Mouse (Mus musculus): ENCODE results near the gene Tom1. TPM values are rescaled to one million over a fixed set of nuclear protein-coding genes. Genes with fewer than 3 reads are reported as not detected.

Tom1 gene
- total and polyA plus RNA-seq, 3 experiments, result 38.7 to 55.1 (median 42.6) TPM

DNA sequence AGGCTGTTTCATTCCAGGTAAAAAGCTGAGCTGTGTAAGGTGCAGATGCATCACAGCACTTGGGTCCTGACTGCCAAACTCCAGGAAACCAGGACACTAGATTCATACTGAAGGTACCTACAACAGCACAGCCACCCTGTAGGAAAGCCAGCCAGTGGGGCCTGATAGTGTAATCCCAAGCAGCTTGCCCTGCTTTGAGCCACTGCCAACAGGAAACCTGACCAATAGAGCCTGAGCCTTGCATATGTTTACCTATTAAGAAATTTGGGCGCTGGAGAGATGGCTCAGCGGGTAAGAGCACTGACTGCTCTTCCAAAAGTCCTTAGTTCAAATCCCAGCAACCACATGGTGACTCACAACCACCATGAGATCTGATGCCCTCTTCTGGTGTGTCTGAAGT, 8.7 kb downstream of the Tom1 start:
- DNase-seq, result no peak

DNA sequence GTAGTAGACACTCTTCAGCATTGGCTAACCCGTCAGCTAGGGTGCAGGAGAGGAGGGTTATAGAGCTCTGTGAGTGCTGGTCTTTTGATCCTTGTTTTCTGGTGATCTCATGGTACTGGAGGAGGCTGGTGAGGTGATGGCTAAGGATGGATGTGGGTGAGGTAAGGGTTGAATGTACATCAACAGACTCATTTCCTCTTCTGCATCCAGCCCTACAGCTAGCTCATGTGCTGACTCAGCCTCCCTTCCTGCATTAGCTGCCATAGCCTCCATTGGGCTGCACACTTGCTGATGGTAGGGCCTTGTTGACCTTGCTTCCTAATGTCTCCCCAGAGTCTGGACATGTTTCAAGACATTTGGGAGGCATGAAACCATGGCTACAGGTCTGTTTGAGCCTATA, 9.5 kb downstream of the Tom1 start:
- no peak for DNase-seq

DNA sequence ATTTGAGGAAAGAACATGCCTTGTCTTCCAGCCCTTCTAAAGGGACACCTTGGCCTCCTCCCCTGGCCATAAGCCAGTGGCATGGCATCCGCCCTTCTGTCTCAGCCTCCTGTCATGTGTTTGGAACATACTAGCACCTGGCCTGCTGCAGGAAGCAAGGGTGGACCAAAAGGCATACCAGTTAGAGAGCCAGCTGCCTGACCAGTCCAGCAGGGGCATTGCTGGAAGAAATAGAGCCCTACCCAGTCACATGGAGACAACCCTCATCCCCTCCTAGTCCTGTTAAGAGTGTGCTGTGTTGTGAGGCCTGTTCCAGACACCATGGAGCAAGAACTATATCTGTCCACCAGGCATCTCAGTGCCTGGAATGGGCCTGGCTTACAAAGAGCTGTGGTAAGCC, 12.8 kb downstream of the Tom1 start:
- DNase-seq, result no peak

DNA sequence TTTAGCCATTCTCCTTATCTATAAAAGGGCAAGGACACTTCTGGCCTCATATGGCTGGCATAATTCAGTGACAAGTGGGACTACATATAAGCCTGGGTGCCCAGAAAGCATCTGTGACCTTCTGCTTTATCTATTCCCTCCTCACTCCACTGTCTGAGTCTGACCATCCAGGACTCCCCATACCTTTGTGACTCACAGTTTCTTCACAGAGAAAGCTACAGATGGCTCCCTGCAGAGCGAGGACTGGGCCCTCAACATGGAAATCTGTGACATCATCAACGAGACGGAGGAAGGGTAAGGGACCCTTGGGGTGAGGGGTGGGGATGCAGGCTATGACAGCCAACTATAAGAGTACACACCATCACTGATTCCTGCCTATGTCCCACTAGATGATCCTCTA, 14.3 kb downstream of the Tom1 start:
- DNase-seq, result peak; percentile 31

DNA sequence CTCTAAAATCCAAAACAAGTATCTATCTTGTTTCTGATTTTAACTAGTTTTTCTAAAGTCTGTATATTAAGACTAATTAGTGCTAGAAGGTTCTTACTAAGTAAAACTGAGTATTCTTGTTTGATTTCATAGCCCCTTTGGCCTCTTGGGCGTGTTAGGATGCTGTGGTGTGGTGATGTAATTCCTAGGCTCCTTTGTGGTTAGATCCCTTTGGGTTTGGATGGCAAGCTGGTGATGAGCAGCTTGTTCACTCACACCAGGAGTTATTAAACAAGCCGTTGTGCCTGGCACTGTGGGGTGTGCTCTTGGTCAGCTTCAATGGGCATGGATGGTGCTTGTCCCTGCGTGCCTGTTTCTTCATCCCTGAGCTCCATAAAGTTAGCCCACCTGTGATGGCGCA, 19.8 kb downstream of the Tom1 start:
- no peak for DNase-seq

DNA sequence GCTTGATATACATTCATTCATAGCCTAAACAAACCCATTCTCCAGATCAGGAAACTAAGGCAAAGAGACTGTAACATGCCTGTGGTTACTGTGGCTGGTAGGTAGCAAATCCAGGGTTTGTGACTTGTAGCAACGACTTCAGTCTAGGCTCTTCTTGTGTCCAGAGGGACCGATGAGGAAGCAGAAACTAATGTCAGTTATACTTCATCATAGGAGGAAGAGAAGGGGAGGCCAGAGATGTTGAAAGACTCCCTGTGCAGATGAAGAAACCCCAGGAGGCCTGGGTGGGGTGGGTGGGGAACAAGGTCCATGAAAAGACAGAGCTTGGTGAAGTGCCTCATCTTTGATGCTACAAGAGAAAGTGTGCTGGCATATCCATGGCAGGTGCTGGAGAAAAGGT, 22.2 kb downstream of the Tom1 start:
- DNase-seq, result no peak

DNA sequence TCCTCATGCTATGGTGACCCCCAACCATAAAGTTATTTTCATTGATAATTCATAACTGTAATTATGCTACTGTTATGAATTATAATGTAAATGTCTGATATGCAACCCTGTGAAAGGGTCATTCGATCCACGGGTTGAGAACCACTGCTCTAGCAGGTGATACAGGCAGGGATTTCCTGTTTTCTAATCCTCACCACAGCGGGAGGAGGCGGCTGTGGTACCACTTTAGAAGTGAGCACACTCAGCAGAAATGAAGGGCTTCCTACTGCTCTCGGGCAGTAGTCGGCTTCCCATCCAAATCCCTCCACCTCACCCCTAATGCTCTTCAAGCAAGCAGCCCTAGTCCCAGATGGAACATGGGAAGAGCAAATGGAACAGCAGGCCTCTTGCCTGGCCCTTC, 26.5 kb downstream of the Tom1 start:
- no peak for DNase-seq

DNA sequence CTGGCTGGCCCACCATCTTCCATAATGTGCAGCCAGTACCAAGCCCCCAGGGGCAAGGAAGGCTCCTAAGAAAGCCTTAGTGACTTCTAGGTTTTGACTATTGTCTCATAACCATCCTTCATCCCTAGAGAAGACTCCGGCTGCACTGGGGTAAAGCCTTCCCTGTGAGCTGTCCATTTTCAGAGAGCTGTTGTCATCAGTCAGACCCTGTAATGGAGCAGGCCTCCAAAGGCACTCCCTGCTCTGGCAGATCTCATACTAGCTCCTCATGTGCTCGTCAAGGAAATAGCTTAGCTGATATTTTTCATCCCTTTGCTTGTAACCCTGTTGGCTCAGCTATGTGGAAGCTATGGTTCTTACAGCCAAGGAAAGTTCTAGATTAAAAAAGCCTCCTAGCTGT, 27.3 kb downstream of the Tom1 start:
- no peak for DNase-seq

DNA sequence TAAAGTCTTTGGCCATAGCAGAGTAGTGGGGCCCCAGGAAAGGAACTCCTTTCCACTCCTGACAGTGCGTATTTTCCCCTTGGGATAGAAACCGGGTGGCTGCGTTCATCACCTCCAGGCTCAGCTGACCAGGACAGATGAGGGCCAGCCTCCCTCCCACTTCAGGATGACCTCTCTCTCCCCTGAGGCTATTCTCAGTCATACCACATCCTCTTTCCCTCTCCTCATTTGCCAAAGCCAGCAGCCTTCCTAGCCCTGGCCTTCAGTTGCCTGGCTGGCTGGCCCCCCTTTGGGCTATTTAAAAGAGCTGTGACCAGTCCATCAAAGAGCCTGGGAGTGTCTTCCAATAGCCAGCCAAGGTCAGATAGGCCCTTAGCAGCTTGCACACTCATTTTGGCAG, 29.8 kb downstream of the Tom1 start:
- peak; percentile 61 for DNase-seq

DNA sequence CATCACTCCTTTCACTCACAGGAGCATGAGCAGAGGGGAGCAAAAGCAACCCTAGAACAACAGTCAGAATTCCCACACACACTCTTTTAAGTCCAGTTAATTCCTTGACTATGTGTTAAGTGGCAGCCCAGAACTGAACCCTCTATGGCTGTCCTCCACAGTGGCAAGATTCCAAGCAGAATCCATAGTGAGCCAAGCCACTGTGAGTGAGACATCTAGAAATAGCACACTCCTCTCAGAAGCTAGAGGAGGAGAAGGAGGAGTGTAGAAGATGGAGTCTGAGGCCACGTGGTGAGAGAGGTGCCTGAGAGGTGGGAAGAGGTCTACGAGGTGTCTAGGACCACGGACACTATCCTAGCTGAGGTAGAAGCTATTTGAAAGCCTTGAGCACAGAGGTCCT, 31.3 kb downstream of the Tom1 start:
- DNase-seq, result no peak

DNA sequence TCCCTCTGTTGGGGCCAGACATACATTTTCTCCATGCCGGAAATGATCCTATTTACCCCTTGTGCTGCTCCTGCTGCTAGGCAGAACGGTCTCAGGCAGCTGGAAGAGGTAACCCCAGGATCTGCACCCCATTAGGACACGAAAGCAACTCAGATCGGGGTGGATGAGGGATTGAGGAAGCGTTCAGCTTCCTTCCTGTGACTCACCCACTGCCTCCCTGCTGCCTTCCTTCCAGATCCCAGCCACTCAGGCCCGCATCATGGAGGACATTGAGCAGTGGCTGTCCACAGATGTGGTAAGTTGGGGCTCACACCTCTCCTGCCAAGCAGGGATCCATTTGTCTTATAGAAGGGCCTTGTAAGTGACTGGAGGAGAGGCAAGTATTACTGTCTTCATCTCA, 33.8 kb downstream of the Tom1 start:
- no peak for DNase-seq

DNA sequence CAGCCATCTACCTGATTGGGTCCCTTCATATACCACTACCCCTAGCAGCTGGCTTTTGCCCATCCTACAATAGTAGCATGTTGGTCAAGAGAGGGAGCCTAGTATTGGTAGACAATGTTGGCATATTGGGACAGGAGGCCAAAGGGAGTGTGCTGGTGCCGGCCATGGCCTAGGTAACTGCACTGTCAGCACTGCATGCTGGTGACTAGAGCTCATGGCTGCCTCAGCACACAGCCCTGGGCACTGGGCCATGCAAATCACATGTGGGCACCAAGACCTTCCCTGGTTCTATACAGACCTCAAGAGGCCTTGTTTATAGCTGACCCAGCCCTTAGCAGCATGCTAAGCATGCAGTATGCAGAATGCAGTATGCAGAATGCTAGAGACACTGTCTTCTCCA, 36.8 kb downstream of the Tom1 start:
- DNase-seq, result no peak

DNA sequence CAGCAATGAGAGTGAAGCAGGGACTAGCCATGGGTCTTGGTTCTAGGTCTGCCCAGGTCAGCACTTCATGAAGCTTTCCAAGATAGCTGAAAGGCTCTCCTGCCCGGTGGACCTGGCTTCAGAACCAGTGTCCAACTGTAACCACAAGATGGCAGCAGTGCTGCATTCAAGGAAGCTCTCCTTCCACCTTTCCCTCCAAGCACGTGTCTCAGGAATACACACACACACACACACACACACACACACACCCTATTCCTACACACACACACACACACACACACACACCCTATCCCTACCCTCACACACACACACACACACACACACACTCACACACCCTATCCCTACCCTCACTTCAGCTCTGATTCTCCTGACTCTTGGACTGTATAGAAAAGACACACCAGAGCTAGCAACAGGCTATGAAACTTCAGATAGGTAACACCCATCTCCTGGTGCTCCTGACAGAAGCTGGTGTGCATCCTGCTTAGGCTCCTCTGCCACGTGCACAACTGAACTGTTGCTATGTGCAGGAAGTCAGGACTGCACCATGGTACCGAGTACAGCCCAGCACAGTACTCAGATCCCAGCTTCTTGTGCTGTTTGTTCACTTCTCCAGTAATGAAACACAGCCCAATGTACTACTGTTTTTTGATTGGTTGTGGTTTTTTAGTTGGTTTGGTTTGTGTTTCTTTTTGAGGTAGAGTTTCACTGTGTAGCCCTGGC, 38.3 kb downstream of the Tom1 start:
- DNase-seq, result peak; percentile 81

DNA sequence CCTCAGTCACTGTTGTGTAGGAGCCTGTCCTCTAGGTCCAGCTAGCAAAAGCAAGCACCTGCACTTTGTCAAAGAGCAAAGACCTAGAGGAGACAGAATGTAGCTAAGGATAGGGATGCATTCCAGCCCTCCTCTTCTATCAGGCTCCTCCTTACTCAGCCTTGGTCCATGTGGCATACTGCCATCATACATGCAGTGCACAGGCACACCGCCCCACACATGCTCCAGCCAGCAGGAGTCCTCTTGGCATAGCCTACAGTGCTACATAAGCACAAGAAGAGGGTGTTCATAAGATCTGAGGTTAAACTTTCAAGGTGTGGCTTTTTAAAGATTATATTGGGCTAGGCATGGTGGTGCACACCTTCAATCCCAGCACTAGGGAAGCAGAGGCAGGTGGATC, 41.4 kb downstream of the Tom1 start:
- DNase-seq, result no peak

DNA sequence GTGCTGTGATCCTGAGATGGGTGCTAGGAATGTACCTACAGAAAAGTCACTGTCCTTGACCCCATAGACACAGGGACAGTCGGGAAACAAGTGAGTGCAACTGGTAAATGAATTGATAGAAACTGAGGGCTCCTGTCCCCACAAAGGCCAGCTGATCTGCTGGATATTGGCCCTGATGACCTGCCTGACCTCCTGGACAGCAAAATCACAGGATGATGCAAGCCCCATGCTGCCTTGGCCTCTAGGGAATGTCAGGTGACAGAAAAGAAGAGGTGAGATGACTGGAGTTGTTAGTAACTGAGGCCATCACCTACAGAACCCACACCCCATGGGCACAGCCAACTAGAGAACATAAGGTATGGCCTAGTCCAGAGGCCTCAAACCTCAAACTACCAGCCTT, 44.7 kb downstream of the Tom1 start:
- DNase-seq, result no peak

DNA sequence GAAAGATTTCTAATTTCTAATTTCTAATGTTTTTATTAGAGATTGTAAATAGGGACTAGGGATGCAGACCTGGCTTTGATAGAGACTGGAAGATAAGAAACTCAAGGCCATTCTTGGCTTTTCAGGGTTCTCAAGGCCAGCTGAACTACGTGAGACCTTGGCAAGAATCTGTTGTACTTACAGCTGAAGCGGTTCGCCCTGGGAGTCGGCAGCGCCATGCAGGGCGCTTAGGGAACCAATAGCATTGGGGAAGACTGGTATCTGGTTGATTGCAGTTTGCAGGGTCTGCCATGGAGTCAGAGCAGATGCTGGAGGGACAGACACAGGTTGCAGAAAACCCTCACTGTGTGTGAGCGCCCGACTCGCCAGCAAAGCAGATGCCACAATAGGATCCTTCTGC, 45.3 kb downstream of the Tom1 start:
- DNase-seq, result no peak

DNA sequence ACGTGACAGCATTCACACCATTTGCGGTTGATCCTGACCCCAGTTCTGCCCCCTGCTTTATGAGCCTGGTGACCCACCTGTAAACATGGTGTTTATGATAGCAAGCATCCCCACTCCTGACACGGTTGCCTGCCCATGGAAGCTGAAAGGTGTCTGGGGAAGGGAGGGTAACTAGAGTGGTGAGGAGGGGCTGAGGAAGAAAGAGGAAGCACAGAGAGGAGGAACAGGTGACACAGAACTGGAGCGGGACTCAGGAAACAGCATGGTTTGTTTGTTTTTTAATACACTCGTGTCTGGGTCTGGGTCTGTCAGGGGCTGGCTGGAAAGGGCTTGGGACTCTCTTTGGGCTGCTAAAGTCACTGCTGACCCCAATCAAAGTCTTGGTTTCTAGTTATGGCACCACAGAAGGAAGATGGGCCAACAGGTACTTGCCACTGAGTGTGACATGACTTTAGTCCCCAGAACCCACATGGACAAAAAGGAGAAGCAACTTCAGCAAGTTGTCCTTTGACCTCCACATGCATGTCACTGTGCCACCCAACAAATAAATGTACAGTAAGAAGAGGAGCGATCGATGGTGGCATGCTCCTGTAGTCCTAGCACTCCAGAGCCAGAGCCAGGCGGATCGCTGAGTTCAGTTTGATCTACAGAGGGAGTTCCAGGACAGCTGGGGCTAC, 48.0 kb downstream of the Tom1 start:
- no peak for DNase-seq

DNA sequence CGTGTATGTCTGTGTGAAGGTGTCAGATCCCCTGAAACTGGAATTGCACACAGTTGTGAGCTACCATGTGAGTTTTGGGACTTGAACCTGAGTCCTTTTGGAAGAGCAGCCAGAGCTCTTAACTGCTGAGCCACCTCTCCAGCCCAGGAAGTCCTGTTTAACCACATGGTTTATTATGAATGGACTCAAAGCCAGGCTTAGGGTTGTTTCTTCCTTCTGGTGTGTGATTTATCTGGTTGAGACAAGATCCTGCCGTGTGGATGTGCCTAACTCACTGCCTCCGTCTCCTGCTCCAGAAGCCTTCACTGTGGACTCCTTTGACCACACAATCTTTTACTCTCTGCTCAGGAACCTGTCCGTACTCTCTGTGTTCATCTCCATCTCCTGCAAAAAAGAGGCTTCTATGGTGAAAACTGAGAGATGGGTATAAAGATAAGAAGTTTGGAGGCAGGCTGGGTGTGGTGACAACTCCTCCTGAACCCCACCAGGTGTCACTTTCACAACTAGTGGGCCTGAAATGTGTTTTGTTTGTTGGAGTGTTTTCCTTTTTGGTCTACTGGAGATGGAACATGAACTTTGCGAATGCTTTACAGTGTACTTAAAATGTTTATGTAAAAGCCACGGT, 48.8 kb downstream of the Tom1 start:
- no peak for DNase-seq

DNA sequence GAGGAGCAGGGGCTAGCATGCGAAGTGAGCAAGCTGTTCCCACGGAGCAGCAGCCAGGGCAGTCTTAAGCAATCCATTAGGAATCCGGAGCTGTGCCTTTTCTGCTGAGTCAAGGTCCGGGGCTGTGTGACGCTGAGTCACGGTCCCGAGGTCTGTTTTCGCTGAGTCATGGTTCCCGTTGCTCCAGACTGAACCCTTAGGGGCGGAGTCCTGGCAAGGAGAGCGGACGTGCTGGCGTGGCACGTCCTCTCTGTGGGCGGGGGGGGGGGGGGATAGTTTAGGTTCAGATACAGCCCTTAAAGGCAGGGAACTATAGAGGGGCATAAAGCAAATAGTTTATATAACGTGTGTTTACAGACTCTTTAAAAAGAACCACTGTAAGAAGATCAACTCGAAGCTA, 50.3 kb downstream of the Tom1 start:
- peak; percentile 97 for DNase-seq

DNA sequence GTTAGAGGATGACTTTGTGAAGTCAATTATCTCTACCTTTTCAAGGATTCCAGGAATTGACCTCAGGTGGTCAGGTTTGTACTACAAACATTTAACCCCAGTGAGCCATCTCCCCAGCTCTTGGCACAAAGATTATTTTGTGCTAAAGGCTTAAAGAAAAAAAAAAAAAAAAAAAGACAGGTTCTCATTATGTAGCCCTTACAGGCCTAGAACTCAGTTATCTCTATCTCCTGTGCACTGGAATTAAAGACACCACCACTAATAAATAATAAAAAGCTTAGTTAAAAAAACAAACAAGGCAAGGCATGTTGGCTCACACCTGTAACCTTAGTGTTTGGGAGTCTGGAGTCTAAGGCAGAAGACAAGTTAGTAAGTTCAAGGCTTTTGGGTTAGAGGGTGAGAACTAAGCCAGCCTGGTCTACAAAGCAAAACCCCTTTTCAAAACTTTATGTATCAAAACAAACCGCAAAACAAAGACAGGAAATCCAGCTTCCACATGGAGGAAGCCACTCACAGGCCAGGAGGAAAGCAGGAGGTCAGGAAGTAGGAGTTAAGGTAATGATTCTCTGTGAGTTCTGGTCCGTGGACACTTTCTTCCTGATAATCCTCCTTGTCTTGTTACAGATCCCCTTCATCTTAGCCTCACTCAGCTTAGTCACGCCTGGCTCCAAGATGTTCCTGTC, 51.0 kb downstream of the Tom1 start:
- DNase-seq, result no peak

DNA sequence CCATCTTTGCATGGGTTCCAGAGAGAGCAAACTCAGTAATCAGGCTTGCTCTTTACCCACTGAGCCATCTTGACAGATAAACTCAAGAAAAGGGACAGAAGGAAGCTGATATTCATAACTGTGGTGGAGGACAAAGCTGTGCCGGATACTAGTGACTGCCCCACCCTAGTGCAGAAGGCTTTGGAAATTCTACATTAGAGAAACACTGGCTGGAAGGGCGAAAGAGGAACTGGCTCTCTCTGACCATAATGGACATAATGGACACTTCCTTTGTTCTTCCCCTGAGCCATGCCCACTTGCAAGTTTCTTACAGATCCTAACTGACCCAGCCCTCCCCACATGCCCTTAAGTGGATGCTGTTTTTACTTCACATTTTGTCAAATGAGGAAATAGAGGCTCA, 52.5 kb downstream of the Tom1 start:
- no peak for DNase-seq

DNA sequence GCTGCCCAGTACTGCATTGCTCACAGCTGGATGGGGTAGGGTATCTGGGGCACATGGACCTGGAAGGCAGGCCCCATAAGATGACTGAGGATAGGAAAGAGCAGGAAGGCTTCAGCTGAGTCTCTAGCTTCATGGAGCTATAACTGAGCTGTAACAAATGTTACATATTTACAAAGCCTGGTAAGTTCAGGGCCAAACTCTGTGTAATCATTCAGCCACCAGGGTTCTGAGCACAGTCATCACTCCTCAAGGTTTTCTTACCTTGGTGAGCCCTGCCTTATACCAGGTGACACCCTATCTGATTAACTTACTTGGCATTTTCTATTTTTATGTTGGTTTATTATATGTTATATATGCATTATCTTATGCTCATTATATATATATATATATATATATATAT, 53.6 kb downstream of the Tom1 start:
- DNase-seq, result peak; percentile 49
